Mouse (Mus musculus) layer of hippocampus, postnatal 14 days (tissue): ENCODE data around the gene Hecw2. TPM values are rescaled to one million over a fixed set of nuclear protein-coding genes. Genes with fewer than 3 reads are reported as not detected.

ENCODE experiments used
- DNase-seq, 2 experiments: peaks; one replicate each; pipeline ENCODE4 v3.0.0; 2021 to 2022; ENCODE audit warnings: low spot score in 2 of 2, mixed read lengths in 1 of 2
- total RNA-seq, 2 experiments: library from RNA; stranded (reverse); gene quantifications; 2 replicates each; pipeline ENCODE4 v1.2.3; 2021

Hecw2 gene
- total RNA-seq, 2 experiments from 2014 or later = 25.9 to 26.7 TPM

DNA sequence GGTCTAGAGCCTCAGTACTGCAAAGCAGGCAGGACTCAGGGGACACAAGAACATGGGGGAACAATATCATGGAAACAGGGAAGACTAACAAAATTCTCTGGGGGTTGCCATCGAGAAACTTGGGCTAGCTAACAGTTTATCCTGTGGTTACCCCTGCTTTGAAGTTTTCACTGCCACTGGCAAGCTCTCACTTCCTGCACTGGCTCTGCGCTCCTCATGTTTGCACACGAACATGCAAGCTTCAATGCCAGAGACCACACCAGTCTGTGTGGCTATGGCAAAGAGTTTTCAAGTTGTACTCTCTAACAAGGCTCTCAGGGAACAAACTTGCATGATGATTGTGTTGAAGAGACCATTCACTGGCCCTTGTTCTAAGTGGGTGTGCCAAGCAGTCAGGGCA is 288.8 kb downstream of the Hecw2 start:
- no peak for DNase-seq

DNA sequence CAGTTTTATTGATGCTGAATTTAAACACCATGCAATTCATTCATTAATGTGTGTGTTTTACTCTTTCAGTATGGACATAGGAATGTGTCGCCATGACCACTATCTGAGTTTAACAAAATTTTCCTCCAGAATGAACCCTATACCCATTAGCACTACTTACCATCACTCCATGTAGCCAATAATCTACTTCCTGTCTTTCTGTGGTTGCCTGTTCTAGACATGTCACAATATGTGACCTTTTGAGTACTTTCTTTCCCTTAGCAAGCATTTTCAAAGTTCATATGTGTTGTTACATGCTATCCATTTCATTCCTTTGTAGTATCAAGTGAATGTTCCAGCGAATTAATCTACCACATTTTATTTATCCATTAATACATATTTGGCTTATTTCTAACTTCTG is 294.6 kb downstream of the Hecw2 start:
- DNase-seq = no peak

DNA sequence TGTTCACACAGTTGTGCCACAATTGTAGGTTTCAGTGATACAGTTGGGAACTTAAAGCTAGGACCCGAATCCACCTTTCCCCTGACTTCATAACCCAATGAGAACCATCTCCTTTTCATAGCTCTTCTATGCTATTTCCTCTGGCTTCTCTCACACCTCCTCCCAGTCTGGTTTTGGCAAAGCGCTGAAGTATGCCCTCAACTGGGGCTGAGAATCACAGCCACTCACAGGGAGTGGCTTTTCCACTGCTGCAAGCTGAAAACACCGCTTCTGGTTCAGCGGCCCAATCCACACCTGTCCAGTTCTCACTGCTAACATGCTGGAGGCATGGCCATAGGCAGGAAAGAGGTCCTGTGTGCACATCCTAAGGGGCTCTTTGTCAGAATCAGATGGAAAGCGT is 300.7 kb downstream of the Hecw2 start:
- DNase-seq = no peak

DNA sequence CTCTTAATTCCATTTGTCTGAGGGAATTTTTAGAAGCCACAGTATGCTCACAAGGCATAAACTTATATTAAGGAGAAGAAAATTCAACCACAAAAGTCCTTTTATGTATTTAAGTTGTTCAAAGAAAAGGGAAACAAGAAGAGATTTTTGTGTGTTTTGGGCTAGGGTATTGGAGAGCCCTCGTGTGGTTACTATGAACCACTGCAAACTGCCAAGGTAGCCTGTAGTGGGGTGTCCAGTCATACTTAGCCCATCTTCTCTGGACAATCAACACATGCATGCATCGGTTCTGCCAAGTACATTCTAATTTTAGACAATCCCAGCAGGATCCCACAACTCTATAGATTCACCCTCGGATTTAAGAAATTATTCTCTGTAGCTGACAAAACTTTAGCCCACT is 304.6 kb downstream of the Hecw2 start:
- peak in 1 of 2 experiments; percentile 14 for DNase-seq

DNA sequence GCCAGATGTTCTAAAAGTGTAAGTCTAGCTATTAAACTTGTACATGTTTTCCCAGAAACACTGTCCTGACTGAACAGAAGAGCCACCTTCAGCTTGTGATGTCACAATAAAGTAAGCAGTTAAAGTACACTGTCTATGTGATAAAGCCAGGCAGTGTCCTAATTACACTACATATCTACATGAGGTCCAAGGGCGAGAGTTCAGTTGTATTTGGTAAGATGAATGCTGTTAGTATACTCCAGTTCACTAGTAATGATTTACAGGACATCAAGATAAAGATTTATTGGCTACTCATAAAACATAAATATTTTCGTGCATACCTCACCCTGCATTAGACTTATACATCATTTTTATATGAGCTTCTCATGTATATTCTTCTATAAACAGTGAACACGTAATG is 305.2 kb downstream of the Hecw2 start:
- no peak for DNase-seq

DNA sequence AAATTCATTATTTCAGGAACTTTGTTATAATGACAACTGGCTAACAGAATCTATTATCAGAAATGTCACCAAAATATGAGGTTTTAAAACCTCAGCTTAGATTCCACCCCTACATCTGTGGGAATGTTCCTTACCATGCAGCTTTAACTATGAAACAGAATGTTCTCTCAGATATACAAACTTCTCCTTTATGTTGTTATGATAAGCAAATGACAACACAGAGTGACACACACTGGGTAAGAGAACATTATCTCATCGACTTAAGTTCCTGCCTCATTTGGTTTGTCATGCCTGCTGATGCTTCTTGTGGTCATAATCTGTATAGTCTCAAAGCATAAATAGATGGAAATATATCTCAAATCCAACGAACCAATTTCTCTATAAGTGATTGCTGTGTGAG is 312.5 kb downstream of the Hecw2 start:
- DNase-seq = no peak

DNA sequence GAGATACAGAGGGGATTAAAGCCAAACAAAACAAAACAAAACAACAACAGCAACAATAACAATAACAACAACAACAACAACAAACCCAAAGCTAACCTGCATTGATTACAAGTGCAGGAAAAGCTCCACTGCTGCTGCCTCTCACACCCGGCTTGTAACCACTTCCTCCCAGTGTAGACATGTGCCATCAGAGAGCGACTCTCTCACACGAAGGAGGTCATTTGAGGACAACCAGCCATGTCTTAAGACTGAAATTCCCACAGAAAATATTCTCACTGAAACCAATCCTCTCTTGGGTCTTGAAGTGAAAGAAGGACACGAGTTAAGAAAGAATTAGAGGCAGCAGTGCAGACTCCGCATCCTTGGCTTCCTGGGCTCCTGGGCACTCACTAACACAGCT is 319.0 kb downstream of the Hecw2 start:
- no peak for DNase-seq

DNA sequence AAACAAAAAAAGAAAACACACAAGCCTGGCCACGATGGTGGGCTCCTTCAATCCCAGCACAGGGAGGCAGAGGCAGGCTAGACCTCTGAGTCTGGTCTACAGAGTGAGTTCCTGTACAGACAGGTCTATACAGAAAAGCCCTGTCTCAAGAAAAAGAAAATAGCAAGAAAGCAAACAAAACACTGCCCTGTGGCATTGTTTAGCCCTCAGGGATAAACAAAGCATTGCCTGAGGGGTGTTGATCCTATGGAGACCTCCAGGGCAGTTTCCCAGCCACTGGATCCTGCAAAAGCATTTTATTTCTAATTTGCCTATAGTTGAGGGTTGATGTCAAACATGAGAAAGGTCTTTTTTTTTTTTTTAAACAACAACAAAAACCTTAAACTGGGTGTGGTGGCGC is 327.7 kb downstream of the Hecw2 start:
- DNase-seq = no peak

DNA sequence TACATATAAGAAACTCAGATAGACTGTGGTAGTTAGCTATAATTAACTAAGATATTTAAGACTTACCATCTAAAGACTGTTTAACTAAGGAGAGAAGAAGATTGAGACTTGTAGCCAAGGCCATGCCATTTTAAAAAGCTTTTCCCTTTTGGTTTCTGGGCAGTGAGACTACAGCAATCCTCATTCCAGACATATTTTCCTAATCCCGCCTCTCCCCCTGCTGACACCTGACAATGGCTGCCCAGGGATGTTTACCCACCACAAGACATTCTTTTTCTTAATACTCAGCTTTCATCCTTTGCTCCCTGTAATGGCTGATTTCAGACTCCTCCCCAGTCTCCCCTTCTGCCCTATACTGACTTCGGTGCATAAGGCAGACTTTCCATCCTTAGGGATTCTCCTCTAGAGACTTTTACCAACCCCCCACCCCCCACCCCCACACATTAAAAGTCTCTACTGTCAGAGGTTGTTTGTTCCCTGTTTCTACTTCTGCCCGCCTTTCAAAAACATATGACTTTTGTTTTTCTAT is 328.5 kb downstream of the Hecw2 start:
- no peak for DNase-seq

DNA sequence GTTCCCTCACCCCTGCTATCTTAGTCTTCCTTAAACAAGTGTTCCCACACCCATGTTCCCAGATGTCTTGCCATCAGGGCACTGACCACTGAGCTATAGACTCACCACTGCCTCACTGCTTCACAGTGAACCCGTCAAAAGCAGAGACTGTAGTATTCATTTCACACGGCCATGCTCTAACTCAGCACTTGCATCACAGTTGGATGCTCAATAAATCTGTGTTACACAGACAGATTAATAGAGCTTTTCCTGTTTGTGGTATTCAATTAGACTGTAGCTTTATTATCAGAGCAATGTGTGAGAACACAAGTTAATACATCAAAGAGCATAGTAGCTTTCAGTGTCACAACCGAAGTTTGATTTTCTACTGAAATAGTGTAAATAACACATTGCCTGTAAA is 330.9 kb downstream of the Hecw2 start:
- no peak for DNase-seq

DNA sequence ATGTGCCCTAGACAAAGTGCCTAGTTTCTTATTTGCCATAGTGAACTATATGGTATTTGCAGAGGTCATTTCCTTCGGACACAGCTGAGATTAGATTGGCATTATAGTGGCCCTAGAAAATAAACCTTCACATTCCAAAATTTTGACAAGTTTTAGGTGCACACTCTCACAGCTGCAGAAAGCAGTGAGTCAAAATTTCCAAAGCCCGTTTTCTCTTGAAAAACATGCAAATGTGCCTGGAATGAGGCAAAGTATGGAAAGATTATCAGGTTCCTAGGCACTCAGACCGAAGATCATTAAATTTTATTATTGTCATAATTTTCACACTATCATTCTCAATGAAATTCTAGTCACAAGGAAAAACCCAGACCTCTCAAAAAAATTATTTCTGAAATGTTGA is 334.4 kb downstream of the Hecw2 start:
- DNase-seq = no peak

DNA sequence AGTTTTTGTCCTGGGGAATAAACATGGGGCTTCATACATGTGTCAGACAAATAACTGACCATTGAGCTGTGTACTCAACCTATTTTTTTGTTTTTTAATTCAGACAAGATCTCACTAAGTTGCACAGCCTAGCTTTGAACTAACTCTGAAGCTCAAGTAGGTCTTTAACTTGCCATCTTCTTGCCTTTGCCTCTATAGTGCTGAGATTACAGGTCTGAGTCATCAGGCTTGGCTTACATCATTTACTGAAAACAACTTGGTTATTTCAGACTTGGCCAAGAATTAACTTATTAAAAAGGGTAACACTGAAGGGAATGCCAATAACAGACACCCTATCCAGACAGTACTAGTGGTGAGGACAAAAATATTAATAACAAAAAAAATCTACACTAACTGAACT is 335.8 kb downstream of the Hecw2 start:
- DNase-seq = no peak

DNA sequence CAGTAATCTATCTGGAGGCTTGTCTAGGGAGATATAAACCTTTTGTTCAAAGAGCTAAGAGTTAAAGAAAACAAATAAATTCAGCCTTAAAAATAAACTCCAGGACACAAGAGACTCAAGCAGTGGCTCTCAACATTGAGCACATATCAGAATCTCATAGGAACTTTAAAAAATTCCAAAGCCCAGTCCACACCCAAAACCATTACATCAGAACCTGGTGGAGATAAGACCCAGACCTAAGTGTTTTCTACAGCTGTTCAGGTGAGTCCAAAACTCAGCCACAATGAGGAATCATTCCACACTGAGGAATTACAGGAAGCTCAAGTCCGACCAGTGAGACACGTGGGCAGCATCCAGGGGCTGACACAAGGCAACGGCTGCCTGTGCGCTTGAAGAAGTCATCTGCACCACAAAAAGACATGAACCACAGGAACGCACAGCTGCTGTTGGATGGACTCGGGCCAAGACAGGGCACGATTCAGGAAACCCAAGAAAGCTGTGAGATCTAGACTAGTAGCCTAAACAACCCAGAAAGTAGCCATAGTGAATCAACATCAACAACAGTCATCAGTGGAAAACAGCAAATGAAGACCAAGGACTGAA is 338.4 kb downstream of the Hecw2 start:
- no peak for DNase-seq

DNA sequence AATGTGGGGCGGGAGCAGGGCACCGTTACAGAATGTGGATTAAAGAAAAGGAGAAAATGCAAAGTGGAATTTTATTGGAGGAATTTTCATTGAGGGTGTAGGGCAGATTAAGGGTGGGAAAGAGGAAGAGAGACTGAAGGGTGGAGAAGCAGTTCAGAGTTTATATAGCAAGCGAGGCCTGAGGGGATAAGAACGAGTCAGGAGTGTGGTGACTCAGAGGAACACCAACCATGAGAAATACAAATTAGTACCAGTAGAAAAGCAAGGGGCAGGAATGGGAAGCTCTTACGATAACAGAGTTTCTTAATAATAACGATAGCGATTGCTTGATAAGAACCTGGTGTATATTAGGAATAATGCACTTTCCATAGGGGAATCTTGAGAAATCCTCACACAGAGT is 339.2 kb downstream of the Hecw2 start:
- no peak for DNase-seq

DNA sequence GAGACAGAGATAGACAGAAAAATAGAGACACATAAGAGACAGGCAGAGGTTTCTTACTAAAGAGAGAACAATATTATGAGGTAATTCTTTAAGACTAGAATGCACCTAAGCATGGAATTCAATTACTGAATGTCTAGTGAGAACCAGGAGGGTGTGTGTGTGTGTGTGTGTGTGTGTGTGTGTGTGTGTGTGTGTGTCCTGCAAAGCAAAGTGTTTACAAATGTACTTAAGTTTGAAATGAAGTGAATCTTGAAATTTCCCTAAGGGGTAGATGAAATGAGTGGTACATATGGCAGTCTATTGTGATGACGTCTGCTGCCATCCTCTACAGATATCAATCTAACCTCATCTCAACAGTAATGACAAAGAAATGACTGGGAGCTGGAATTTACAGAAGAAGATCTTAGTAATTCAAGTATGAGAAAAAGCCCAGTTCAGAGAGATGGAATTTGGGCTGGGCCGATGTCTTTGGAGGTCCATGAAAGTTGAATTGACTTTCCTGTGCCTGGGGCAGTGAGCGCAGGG is 342.8 kb downstream of the Hecw2 start:
- DNase-seq = no peak

DNA sequence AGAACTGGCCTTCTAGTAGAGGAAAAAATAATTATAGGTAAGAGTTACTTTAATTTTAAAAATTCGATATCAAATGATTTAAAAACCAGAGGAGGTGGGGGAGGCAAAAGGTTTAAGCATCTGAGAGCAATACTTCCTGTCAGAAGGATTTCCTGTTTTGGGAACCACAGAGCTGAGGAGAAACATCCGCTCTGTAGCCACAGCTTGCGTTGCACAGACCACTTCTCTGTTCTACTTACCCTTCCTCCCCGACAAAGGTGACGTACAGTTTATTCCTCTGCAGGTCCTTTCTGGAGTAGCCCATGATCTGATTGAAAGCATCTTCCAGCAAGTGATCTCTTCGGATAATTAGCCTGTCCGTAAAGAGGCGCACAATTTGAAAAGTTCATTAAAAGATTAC is 343.6 kb downstream of the Hecw2 start:
- peak in 1 of 2 experiments; percentile 17 for DNase-seq

DNA sequence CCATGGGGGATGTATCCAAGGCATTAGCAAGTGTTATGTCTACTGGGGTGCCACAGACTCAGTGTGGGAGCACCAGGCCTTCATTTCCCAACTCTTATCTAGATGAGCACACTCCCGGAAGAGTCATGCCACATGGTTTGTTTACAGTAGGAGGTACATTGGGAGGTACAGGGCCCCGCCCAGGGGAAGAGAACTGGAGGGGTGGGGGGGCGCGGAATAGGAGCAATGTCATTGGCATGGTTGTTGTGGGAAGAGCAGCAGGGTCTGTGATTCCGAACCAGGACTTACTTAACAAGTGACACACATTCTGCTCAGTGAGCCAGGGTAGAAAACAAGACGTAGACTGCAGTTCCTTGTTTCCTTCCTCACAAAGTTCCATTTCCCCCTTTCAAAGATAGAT is 344.1 kb downstream of the Hecw2 start:
- DNase-seq = no peak

DNA sequence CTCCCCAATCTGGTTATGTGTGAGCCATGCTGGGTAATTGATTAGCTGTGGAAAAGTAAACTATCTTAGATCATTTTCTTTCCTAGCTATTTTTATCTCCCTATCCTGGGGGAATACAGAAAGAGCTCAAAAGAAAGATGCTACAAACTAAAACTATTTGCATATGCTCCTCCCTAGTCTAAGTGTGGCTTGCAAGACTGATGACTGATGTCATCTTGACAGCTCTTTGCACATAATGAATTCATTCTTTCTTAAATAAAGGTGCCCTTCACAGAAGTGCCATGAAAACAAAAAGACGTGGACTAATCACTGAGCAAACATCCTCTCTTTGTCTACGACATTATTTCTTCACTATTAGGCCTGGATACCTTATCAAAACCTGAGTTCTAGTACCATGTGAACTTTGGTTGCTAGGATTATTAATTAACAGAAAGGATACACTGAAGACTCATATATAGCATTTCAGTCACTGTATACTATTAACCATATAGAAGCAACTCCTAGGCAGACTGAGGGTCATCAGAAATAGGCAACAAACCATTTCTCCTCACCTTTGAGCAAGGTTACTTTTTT is 348.2 kb downstream of the Hecw2 start:
- no peak for DNase-seq

DNA sequence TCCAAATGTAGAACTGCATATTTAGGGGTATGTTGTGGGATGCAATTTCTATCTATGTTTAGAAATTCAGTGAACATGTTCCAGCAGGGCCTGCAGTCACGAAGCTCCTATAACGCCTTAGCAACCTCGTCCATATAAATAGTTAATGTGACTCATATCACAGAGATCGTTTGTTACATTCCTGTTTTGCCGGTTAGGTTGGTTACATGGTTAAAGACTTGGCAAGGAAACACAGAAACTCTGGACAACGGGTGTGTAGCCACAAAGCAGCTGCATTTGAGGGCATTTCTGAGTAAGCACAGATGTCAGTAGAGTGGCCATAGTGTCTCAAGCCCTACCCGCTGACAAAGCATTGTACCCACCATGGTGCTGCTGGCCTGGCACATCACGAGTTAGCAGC is 349.1 kb downstream of the Hecw2 start:
- no peak for DNase-seq

DNA sequence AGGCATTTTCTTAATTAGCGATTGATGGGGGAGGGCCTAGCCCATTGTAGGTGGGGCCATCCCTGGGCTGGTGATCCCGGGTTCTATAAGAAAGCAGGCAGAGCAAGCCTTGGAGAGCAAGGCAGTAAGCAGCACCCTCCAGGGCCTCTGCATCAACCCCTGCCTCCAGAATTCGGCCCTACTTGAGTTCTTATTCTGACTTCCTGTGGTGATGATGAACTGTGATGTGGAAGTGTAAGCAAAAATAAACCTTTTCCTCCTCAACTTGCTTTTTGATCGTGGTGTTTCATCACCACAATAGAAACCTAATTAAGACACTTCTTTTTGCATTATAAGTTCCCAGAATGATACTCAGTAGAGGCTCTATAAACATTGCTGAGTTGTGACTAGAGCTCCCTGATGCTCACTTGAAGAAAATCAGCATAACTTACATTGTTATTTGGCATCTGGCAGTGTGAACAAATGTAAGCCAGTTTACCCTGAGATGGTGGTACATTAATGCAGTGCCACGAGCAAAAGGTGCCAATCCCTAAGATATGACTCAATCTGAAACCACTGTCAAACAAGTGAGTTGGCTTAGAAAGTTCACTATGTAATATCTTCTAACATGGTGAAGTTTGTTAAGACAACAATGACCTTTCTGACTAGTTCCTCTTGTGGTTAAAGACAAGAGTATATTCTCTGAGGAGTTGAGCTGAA is 349.9 kb downstream of the Hecw2 start:
- no peak for DNase-seq

DNA sequence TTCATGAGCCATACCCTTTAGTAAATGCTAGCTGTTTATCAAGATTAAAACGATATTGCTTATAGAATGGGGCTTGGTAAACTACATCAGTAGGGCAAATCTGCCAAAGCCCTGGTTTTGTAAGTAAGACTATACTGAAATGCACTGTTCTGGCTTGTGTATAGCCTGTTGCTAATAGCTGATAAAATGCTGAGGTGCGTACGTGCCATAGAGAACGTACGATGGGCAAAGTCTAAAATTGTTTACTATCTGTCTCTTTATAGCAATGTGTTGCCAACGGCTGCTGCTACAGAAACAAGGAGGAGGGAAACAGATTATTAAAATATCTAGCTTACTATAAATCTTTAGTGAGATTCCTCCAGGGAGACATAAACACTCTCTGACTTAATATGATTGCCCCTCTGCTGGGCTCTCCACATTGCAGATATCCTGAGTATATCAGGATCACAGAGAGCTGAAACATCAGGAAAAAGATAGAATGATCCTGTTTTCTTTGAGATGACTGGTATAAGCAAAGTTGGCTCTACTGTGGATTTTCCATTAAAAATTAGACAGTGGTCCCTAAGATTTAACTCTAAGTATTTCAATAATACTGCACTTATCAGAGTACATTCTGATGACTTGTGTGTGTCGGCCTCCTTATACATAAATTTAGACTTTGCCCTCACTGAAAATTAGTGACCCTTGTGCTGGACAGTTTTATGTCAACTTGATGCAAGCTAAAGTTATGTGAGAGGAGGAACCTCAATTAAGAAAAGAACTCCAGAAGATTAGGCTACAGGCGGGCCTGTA is 350.6 kb downstream of the Hecw2 start:
- no peak for DNase-seq

DNA sequence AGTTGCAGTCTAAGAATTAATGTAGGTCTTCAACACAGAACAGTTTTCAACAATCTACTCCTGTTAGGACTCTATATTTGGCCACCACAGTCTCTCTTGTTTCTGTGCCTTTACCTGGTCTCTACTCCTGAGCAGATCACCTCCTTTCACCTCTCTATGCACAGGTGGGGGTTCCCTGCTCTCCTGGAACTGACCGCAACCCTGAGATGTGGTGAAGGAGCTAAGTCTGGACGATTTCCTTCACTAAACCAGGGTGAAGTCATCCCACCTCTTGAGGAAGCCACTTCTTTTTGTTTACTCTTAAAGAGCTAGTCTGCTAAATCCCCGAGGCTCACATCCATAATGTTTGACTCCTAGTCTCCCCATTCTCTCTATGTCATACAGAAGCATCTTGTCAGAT is 351.9 kb downstream of the Hecw2 start:
- no peak for DNase-seq
